Mouse (Mus musculus): ENCODE data around the gene Ninj2.

DNA sequence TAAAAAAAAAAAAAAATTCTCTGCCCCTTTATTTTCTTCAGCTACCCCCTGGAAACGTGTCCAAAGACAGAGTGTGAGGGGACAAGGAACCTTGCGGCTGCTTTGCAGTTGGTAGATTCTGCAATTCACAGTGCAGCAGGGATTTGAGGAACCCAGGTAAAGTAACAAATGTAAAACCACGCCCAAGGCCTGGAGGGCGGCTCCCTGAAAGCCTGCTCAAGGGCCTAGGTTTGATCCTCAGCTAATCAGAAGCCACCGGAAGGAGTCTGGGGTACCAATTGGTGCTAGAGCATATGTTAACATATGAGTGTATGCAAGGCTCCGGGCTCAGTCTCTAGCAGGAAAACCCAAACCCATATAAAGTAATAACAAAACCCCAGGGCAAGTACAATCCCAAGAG lies 9.7 kb upstream of the Ninj2 start:
- TF ChIP-seq NANOG (IDR thresholded peaks at IDR 0.05; ENCODE audit: borderline replicate concordance, low read length), result no peak
- no peak for TF ChIP-seq CTCF (conservative IDR thresholded peaks at IDR 0.05; ENCODE audit: low read length)

Data from E14TG2a.4 (cell line).